Mouse (Mus musculus) intestine, postnatal 0 days (tissue): Measurements from ENCODE around the gene Ypel4. TPM values are rescaled to one million over a fixed set of nuclear protein-coding genes. Genes with fewer than 3 reads are reported as not detected.

Experiments used
- ATAC-seq: fragments of 200-750 bp; cut with Nextera tagmentation; 2 replicates; pipeline ENCODE4 v1.8.0; 2017; ENCODE audit warnings: mild to moderate bottlenecking, moderate TSS enrichment, moderate library complexity
- H3K27ac ChIP-seq: fragments of 300-500 bp; sonication (generic); 2 replicates; pipeline ENCODE4 v1.5.1; 2014; ENCODE audit warnings: mild to moderate bottlenecking, low read depth, low read length, moderate library complexity
- H3K27me3 ChIP-seq: fragments of 300-500 bp; sonication (generic); replicated peaks from 2 replicates; pipeline ENCODE4 v1.6.1; 2014; ENCODE audit warnings: low read length, mixed read lengths; ENCODE audit not compliant: control insufficient read depth, insufficient read depth
- H3K36me3 ChIP-seq: fragments of 300-500 bp; sonication (generic); 2 replicates; pipeline ENCODE4 v1.6.1; 2014; ENCODE audit warnings: mild to moderate bottlenecking, moderate library complexity; ENCODE audit not compliant: control insufficient read depth, insufficient read depth
- H3K4me1 ChIP-seq: fragments of 300-500 bp; sonication (generic); replicated peaks from 2 replicates; pipeline ENCODE4 v1.6.1; 2014; ENCODE audit warnings: antibody characterized with exemption, low read length, mixed read lengths; ENCODE audit not compliant: control insufficient read depth, insufficient read depth
- H3K4me2 ChIP-seq: fragments of 300-500 bp; sonication (generic); replicated peaks from 2 replicates; pipeline ENCODE4 v1.6.1; 2014; ENCODE audit warnings: low read depth, mild to moderate bottlenecking, moderate library complexity
- H3K4me3 ChIP-seq: fragments of 300-500 bp; sonication (generic); 2 replicates; pipeline ENCODE4 v1.5.1; 2014; ENCODE audit warnings: low read depth, low read length
- H3K9ac ChIP-seq: fragments of 300-500 bp; sonication (generic); 2 replicates; pipeline ENCODE4 v1.6.1; 2014; ENCODE audit warnings: mild to moderate bottlenecking, low read depth, low read length
- H3K9me3 ChIP-seq: fragments of 300-500 bp; sonication (generic); 2 replicates; pipeline ENCODE4 v1.6.1; 2016; ENCODE audit warnings: mixed run types; ENCODE audit not compliant: control insufficient read depth
- CTCF ChIP-seq: sonication (generic); IDR thresholded peaks from 2 replicates; pipeline ENCODE4 v1.5.1; 2016; ENCODE audit warnings: low read depth, mild to moderate bottlenecking, control low read depth, antibody characterized with exemption, moderate library complexity
- WGBS: fragments of 180-500 bp; shearing (Covaris S2); extraction: QIAGEN DNeasy Blood & Tissue Kit; methylation state at CpG from one replicate; pipeline ENCODE4 v1.1.7; 2014; 5-methylcytosine and 5-hydroxymethylcytosine counted together
- polyA plus RNA-seq: library from polyadenylated mRNA; unstranded; fragments of >200 nt; fragmentation: Nextera tagmentation; extraction: Ambion mirVana; gene quantifications from 2 replicates; pipeline ENCODE4 v1.2.1, GENCODE M21; 2015

Ypel4 gene
- polyA plus RNA-seq, 1 experiment from 2014 or later = 1.9 TPM

DNA sequence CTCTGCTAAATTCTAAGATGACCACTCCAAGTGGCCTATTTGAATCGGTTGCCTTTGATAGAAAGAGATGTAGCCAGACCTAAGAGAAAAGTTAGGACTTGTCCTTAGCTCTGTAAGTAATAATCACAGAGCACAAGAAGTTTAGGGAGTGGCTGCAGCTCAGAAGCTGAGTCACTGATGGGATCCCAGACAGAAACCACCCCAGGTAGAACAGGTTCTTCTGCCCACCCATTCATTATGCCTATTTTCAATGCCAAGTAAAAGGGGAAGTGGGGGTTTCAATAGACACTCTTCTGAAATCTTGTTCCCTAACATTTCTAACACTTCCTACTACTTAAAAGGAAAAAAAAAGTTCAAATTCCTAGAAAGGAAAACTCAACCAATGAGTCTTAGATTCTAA is 28.6 kb upstream of the Ypel4 start:
- Histone ChIP-seq H3K36me3 (peaks cover 30% of the 10 kb centered on the region), H3K9me3 (no peaks in the 10 kb centered on the region), H3K27me3 (no peaks in the 10 kb centered on the region), H3K27ac (no peak overlapping the region), H3K4me2 (no peak overlapping the region), H3K4me3 (no peak overlapping the region), H3K4me1 (peaks cover 6% of the 10 kb centered on the region; the same call in 1 of the 2 replicates), H3K9ac (no peak overlapping the region)
- WGBS = 85% methylated on average over 1 of the region's 1 CpGs
- ATAC-seq = no peak
- TF ChIP-seq CTCF = no peak

- no peak for ATAC-seq
- Histone ChIP-seq H3K9me3 (no peaks in the 10 kb centered on the region), H3K36me3 (peaks cover 33% of the 10 kb centered on the region), H3K9ac (no peak overlapping the region), H3K4me1 (peaks cover 6% of the 10 kb centered on the region; the same call in 1 of the 2 replicates), H3K27ac (no peak overlapping the region), H3K4me3 (no peak overlapping the region), H3K27me3 (no peaks in the 10 kb centered on the region), H3K4me2 (no peak overlapping the region)
- no peak for TF ChIP-seq CTCF
- 63% methylated on average over 1 of the region's 1 CpGs for WGBS
Observed at GRCm38 (mm10) chr2:84707523-84707922, 26.3 kb upstream of the Ypel4 start.

DNA sequence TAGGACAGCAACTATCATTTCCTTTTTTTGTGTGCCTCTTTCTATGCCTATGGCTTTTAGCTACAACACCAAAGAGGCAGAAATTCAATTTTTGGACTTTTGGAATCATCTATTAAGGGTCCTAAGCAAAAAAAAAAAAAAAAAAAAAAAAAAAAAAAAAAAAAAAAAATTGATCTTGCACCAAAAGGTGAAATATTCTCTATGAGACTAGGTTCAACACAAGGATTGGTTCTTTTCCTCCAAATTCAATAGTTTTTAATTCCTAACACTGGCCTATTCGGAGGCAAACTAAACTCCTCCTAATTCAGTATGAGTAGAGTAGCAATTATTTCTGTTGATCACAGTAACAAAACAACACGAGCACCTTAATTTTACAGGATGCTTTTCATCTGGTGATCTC is 22.0 kb upstream of the Ypel4 start:
- Histone ChIP-seq H3K9ac (no peak overlapping the region), H3K4me1 (0 out of 2 replicates have a peak, but pooled peaks cover 2% of the 10 kb centered on the region), H3K27ac (no peak overlapping the region), H3K27me3 (no peaks in the 10 kb centered on the region), H3K4me3 (no peak overlapping the region), H3K9me3 (no peaks in the 10 kb centered on the region), H3K4me2 (no peak overlapping the region), H3K36me3 (peaks cover 16% of the 10 kb centered on the region)
- no peak for TF ChIP-seq CTCF
- WGBS = 88% methylated on average over 2 of the region's 2 CpGs
- no peak for ATAC-seq

GRCm38 (mm10) chr2:84714422-84714810 is 19.4 kb upstream of the Ypel4 start:
- no peak for ATAC-seq
- peaks cover 14% of the 10 kb centered on the region for H3K36me3 ChIP-seq
- peak overlapping the region; percentile 99 for H3K4me3 ChIP-seq
- H3K27ac ChIP-seq = peak overlapping the region; percentile 96
- peak overlapping the region; percentile 85 for H3K4me2 ChIP-seq
- H3K9ac ChIP-seq = peak overlapping the region; percentile 93
- H3K27me3 ChIP-seq = no peaks in the 10 kb centered on the region
- H3K9me3 ChIP-seq = no peaks in the 10 kb centered on the region
- 0 out of 2 replicates have a peak, but pooled peaks cover 2% of the 10 kb centered on the region for H3K4me1 ChIP-seq
- TF ChIP-seq CTCF = no peak
- 1% methylated on average over 19 of the region's 26 CpGs for WGBS

DNA sequence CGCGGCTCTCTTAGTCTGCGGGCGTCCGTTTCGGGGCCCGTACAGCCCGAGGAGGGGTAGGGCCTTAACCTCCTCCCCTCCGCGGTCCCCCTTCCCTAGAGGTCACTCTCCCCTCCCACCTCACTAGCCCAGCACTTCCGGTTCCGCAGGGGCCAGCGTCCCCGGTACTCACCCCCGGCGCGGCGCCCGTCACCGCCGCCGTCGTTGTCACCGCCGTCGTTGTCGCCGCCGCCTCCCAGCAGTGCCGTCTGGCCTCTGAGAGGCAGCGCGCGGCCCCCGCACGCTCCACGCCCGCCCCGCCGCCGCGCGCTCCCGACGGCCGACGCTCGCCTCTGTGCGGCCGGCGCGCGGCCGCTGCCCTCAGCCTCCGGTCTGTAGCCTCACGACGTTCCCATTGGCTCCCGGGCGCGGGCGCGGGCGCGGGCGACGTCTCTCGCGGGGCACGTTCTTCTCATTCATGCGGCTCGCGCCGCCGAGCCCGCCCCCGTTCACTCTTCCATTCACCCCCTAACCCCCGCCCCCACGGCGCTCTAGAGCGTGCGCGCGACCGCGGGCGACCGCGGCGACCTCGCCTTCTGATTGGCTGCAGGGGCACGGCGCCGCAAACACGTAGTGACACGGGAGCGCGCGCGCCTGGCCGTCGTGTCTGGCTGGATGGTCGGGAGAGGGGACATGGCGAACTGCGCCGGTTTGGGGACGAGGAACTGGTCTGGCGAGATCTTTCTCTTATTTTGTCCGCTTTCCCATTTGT is 18.9 kb upstream of the Ypel4 start, which contains the start of gene Zdhhc5:
Gene Zdhhc5 (minus strand): TSS at position 370 of the 751 bp plus-strand sequence.
- H3K27me3 ChIP-seq = no peaks in the 10 kb centered on the region
- TF ChIP-seq CTCF = no peak
- H3K27ac ChIP-seq = peak within 1 kb of the TSS; percentile 96
- H3K9me3 ChIP-seq = no peaks in the 10 kb centered on the region
- H3K36me3 ChIP-seq = peaks cover 10% of the 10 kb centered on the region
- peak; percentile 97 for ATAC-seq
- H3K4me1 ChIP-seq = 0 out of 2 replicates have a peak, but pooled peaks cover 2% of the 10 kb centered on the region
- peak within 1 kb of the TSS; percentile 99 for H3K4me3 ChIP-seq
- under 1% methylated on average over 97 of the region's 107 CpGs for WGBS
- peak within 1 kb of the TSS; percentile 93 for H3K9ac ChIP-seq
- H3K4me2 ChIP-seq = peak within 1 kb of the TSS; percentile 85

DNA sequence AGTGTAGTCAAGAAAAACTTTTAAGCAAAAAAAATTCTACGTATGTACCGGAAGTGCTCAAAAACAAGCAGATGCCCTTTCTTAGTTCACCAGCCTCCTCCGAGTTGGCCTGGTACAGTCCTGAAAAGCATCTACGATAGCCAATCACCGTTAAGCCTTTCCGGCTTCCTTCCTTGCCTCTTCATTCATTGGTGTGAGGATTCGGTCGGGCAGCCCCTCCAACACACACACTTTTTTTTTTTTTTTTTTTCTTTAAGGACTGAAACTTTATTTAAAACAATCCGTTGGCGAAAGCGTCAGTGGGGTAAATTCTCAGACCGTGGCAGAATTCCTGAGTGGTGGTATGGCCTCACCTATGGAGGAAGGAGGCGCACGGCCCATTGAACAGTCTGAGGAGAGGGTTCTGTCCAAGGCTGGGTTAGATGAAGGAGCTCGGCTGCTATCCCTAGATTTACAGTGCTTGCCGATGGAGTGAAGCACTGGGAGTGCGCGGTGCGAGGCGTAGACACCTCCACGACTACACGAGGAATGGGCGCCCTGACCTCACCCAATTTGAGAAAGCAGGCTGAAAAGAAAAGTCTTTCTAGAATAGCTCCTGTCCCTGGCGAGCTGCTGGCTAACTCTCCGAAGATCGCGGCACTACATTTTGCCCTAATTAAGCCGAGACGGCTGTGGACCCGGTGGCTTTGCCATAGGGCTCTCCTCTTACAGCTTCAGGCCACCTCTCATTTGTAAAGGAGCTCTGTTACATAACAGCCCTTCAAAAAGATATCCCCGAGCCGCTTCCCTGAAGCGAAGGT is 18.1 kb upstream of the Ypel4 start:
- Histone ChIP-seq H3K27me3 (no peaks in the 10 kb centered on the region), H3K36me3 (peaks cover 3% of the 10 kb centered on the region), H3K9ac (peak overlapping the region; percentile 93), H3K27ac (peak overlapping the region; percentile 96), H3K4me3 (peak overlapping the region; percentile 99), H3K9me3 (no peaks in the 10 kb centered on the region), H3K4me1 (0 out of 2 replicates have a peak, but pooled peaks cover 2% of the 10 kb centered on the region), H3K4me2 (peak overlapping the region; percentile 85)
- ATAC-seq = peak; percentile 92
- 0 out of 2 replicates have a peak, but pooled peaks have one; percentile 6 for TF ChIP-seq CTCF
- WGBS = under 1% methylated on average over 33 of the region's 33 CpGs
